Mouse (Mus musculus) testis, adult 2 months (tissue): Measurements from ENCODE around the gene Kcnh7. TPM values are rescaled to one million over a fixed set of nuclear protein-coding genes. Genes with fewer than 3 reads are reported as not detected.

Experiments
- H3K27ac ChIP-seq: fragments of 200-500 bp; 2 replicates; pipeline ENCODE4 v1.5.1; 2012; ENCODE audit warnings: low read depth, low read length; ENCODE audit not compliant: control insufficient read depth, insufficient read depth
- H3K27me3 ChIP-seq: fragments of 200-500 bp; 2 replicates; pipeline ENCODE4 v1.6.1; 2012; ENCODE audit warnings: mild to moderate bottlenecking, low read length, moderate library complexity; ENCODE audit not compliant: control insufficient read depth, insufficient read depth
- H3K36me3 ChIP-seq: fragments of 200-500 bp; 2 replicates; pipeline ENCODE4 v1.6.1; 2012; ENCODE audit warnings: mild to moderate bottlenecking, low read length; ENCODE audit not compliant: control insufficient read depth, insufficient read depth
- H3K4me1 ChIP-seq: fragments of 200-500 bp; 2 replicates; pipeline ENCODE4 v1.6.1; 2012; ENCODE audit warnings: low read length; ENCODE audit not compliant: control insufficient read depth, insufficient read depth
- H3K4me3 ChIP-seq: fragments of 200-500 bp; 2 replicates; pipeline ENCODE4 v1.5.1; 2012; ENCODE audit warnings: low read depth, mild to moderate bottlenecking, low read length, moderate library complexity, mixed read lengths; ENCODE audit not compliant: control insufficient read depth
- CTCF ChIP-seq: fragments of 200-500 bp; IDR thresholded peaks from 2 replicates; pipeline ENCODE4 v1.5.1; 2012; ENCODE audit warnings: low read depth, mild to moderate bottlenecking, inconsistent platforms, low read length, moderate library complexity; ENCODE audit not compliant: control insufficient read depth, insufficient read depth, insufficient replicate concordance
- POLR2A ChIP-seq: fragments of 200-500 bp; IDR thresholded peaks from 2 replicates; pipeline ENCODE4 v1.6.1; 2012; ENCODE audit warnings: low read depth, mild to moderate bottlenecking, inconsistent platforms, low read length, moderate library complexity; ENCODE audit not compliant: control insufficient read depth
- polyA plus RNA-seq: library from polyadenylated mRNA; depleted of rRNA; stranded (reverse); fragments of >200 nt; gene quantifications from 2 replicates; pipeline ENCODE4 v1.2.3, GENCODE M21; 2012

The Kcnh7 gene
- polyA plus RNA-seq, 1 experiment, result 0.10 TPM

DNA sequence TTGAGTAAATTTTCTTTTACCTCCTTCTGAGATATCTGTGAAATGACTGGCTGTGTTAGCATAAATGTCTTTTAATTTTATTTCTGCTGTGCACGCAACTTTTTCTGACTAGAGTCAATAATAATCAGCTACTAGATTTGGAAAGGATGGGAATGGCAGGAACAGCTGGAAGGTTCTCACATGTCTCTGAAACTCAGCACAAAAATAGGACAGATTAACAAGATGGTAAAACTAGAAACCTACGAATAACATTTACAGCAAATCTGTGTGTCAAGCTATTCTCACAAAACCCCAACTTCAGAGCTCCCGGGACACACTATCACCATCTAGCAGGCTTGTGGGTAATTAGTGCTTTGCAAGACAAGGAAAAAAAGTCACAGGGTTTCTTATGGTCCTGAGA is 134.2 kb downstream of the Kcnh7 start:
- Histone ChIP-seq H3K27ac (no peak overlapping the region), H3K4me1 (no peaks in the 10 kb centered on the region), H3K36me3 (no peaks in the 10 kb centered on the region), H3K27me3 (no peaks in the 10 kb centered on the region), H3K4me3 (no peak overlapping the region)
- TF ChIP-seq POLR2A (no peak), CTCF (no peak)

DNA sequence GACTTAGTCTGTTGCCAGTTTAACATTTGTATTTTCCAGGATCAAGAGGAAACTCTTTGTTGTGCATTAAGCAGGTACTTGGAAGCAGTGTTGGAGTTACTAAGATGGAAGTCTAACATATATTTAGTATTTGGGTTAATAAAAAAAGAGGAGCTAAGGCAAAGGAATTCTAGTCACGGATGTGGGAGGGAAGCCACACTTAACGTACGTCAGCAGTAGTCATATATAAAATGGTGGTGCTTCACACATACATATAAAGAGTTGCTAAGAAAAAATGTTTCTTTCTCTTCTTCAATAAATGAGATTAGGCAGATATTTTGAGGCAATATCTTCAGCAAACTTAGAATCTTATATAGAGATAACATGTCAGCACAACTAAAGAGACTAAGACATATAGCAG is 144.4 kb downstream of the Kcnh7 start:
- Histone ChIP-seq H3K27me3 (no peaks in the 10 kb centered on the region), H3K4me1 (no peaks in the 10 kb centered on the region), H3K4me3 (no peak overlapping the region), H3K27ac (no peak overlapping the region), H3K36me3 (no peaks in the 10 kb centered on the region)
- no peak for TF ChIP-seq CTCF
- no peak for TF ChIP-seq POLR2A

DNA sequence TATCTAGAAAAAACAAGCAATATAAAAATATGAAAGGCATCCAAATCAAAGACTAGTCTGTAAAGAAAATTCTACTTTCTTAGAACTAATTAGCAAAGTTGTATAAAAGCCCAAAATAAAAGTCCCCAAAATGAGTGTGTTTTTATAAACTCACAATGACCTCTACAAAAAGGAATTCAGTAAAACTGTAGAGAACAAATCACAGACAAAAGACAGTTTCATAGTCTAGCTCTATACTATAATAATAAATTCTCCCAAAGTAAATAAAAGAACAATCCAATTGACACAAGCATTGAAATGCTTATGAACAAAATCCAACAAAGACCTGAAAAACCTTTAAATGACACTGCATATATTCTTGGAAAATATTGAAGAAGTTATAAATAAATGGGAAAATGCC is 169.2 kb downstream of the Kcnh7 start:
- Histone ChIP-seq H3K4me3 (no peak overlapping the region), H3K4me1 (no peaks in the 10 kb centered on the region), H3K27ac (no peak overlapping the region), H3K36me3 (no peaks in the 10 kb centered on the region), H3K27me3 (no peaks in the 10 kb centered on the region)
- no peak for TF ChIP-seq CTCF

DNA sequence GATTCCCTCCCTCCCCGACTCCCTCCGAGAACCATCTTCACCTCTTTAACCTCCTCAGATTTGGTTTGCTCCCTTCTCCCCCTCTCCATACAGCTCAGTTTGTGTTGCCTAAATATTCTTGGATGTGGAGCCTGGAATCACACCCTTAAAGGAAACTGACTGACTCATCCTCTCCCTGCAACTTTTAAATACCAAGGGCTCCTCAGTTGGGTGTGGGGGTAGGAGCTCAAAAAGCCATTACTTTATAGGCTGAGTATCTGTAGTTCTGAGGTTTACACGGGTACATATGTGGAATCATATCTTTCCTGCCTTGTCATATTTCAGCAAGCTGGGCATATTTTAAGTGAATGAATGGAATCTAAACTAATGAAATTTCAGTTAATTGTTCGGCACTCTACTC is 174.9 kb downstream of the Kcnh7 start:
- Histone ChIP-seq H3K4me3 (no peak overlapping the region), H3K27ac (no peak overlapping the region), H3K36me3 (no peaks in the 10 kb centered on the region), H3K27me3 (no peaks in the 10 kb centered on the region), H3K4me1 (no peaks in the 10 kb centered on the region)
- no peak for TF ChIP-seq CTCF
- no peak for TF ChIP-seq POLR2A

DNA sequence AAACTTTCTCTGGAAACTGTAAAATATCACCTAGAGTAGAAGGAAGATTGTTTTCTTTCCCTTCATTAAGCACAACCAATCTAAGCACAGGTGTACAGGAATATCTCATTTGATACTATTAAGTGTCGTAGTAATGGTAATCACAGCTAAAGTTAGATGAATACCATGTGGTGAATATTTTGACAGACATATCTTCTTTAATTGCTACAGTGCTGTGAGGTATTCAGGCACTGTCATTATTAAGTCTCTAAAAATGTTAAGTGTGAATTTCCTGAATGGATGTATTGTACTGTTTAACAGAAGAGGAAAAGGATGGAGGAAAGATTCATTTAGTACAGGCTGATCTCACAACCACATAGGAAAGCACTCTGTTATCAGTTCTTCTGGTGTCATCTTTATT is 181.3 kb downstream of the Kcnh7 start:
- H3K36me3 ChIP-seq, result no peaks in the 10 kb centered on the region
- TF ChIP-seq POLR2A (no peak), CTCF (no peak)
- no peaks in the 10 kb centered on the region for H3K4me1 ChIP-seq

DNA sequence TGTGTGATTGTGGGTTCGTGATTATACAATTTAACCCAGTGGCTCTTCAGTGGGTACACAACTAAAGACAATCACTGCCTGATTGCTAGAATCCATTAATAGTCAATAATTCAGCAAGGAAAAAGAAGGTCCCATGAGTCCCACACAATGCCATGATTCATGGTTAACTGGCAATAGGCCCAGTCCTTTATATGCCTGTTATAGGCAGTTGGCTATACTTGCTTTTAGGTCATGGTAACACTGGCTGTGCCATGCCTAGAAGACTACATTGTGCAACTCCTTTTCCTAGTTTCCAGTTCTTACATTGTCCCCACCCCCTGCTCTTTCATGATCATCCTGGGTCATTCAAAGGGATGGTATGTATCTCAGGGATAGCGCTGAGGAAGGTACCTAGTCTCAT is 186.4 kb downstream of the Kcnh7 start:
- H3K27me3 ChIP-seq, result no peaks in the 10 kb centered on the region
- H3K4me3 ChIP-seq, result no peak overlapping the region
- no peaks in the 10 kb centered on the region for H3K4me1 ChIP-seq
- no peak overlapping the region for H3K27ac ChIP-seq
- no peaks in the 10 kb centered on the region for H3K36me3 ChIP-seq
- TF ChIP-seq POLR2A (no peak), CTCF (no peak)

More for the DNA sequence above, 181.3 kb downstream of the Kcnh7 start:
- Histone ChIP-seq H3K27me3 (no peaks in the 10 kb centered on the region), H3K4me3 (no peak overlapping the region), H3K27ac (no peak overlapping the region)

DNA sequence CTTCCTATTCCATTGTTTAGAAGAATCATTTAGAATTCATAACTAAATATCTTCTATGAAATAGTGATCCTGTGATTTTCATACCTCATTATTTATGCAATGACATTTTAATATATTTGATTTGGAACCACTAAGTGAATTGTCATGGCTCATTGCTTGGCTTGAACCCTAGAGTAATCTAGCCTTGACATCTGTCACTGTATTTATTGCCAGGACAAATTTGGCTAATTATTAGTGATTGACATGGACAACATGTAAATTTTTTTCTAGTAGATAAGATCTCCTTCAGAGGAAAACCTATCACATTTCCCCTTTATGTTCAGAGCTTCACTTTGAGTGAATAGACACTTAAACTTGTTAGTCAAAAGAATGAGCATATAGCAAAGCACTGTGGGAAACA is 195.5 kb downstream of the Kcnh7 start:
- H3K27me3 ChIP-seq, result no peaks in the 10 kb centered on the region
- TF ChIP-seq POLR2A (no peak), CTCF (no peak)
- no peaks in the 10 kb centered on the region for H3K36me3 ChIP-seq
- no peaks in the 10 kb centered on the region for H3K4me1 ChIP-seq
- H3K4me3 ChIP-seq, result no peak overlapping the region
- H3K27ac ChIP-seq, result no peak overlapping the region

DNA sequence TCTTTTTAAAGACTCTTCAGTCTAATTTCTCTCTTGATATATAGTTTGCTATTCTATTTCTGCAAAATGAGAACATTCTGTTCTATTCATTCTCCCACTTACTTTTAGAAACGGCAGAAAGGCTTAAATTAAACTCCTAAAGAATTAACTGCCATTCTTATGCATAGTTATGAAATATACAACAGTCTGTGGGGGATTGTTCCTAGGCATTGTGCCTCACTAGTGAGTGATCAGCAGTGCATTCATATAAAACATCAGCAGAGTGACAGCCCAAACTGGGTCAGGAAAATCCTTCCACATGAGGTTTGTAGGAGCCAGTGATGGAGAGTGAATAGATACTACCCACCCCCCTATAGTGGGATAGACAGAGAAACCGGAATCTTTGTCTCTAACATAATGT is 200.2 kb downstream of the Kcnh7 start:
- Histone ChIP-seq H3K4me1 (no peaks in the 10 kb centered on the region), H3K27me3 (no peaks in the 10 kb centered on the region), H3K27ac (no peak overlapping the region), H3K4me3 (no peak overlapping the region), H3K36me3 (no peaks in the 10 kb centered on the region)
- TF ChIP-seq POLR2A, result no peak
- TF ChIP-seq CTCF, result no peak
